Mouse (Mus musculus) megakaryocyte, embryonic 14.5 days (primary cell): ENCODE results near the gene Caprin1. TPM values are rescaled to one million over a fixed set of nuclear protein-coding genes. Genes with fewer than 3 reads are reported as not detected.

Experiments
- H3K27me3 ChIP-seq: replicated peaks from 2 replicates; pipeline ENCODE3; 2012; ENCODE audit warnings: inconsistent platforms
- H3K36me3 ChIP-seq: replicated peaks from 2 replicates; pipeline ENCODE3; 2012; ENCODE audit warnings: low read length, inconsistent platforms, mixed read lengths
- H3K4me1 ChIP-seq: 2 replicates; pipeline ENCODE4 v1.6.1; 2012; ENCODE audit warnings: inconsistent platforms
- H3K4me3 ChIP-seq: replicated peaks from 2 replicates; pipeline ENCODE3; 2012; ENCODE audit warnings: moderate library complexity, mild to moderate bottlenecking, inconsistent platforms
- H3K9me3 ChIP-seq: 2 replicates; pipeline ENCODE4 v1.6.1; 2012; ENCODE audit warnings: inconsistent platforms
- FLI1 ChIP-seq: IDR thresholded peaks from 2 replicates; pipeline ENCODE4 v1.6.1; 2012; ENCODE audit warnings: low read length, inconsistent platforms, mixed read lengths
- GATA1 ChIP-seq: IDR thresholded peaks from 3 replicates; pipeline ENCODE4 v1.6.1; 2012; ENCODE audit warnings: mixed read lengths, low read length, inconsistent platforms, borderline replicate concordance
- polyA plus RNA-seq: library from polyadenylated mRNA; stranded (reverse); fragments of >175 nt; gene quantifications from 2 replicates; pipeline ENCODE4 v1.2.3, GENCODE M21; 2012; ENCODE audit warnings: low replicate concordance; ENCODE audit not compliant: insufficient read depth

Caprin1 gene
- polyA plus RNA-seq, 1 experiment: 59.6 TPM

DNA sequence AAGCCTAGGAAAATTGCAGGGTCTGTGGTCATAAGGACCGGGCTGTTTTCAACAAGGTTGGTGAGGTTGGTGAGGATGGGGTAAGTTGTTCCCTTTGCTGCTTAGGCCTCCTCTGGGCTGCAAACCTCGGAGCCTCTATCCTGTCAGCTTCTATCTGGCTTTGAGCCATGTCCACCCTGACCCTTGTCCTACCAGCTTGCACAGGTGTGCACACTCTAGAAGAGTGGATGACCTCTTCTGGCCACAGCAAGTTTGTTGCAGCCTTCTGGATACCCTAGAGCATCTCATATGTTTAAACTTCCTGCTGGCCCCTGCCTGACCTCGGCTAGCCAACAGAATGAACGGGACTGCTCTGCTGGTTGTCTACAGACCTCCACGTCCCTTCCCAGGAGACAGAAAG is 35.5 kb upstream of the Caprin1 start:
- Histone ChIP-seq H3K4me3 (peak overlapping the region; percentile 31), H3K4me1 (peaks cover 37% of the 10 kb centered on the region), H3K9me3 (no peaks in the 10 kb centered on the region), H3K36me3 (no peaks in the 10 kb centered on the region), H3K27me3 (no peaks in the 10 kb centered on the region)
- no peak for TF ChIP-seq GATA1
- TF ChIP-seq FLI1: no peak

DNA sequence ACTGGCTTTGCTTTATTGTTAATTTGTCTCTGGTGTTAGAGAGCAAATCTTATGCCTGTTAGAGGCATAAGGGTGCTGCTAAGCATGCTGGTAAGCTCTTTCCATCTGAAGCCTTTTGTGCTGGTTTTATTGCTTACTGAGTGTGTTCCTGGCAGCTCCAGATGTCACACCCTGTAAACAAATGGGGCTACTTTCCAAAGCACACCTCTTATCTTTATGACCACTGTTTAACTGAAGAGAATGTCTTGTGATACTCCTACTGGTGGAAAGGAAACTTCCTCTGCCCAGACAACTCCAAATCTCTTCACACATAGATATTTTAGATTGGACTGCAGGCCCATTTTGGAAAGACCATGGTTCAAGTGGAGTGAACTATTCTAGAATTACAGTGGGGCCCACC is 31.5 kb upstream of the Caprin1 start:
- H3K36me3 ChIP-seq: no peaks in the 10 kb centered on the region
- H3K4me1 ChIP-seq: peaks cover 13% of the 10 kb centered on the region
- H3K27me3 ChIP-seq: no peaks in the 10 kb centered on the region
- TF ChIP-seq FLI1 (no peak), GATA1 (no peak)
- no peak overlapping the region for H3K4me3 ChIP-seq
- H3K9me3 ChIP-seq: no peaks in the 10 kb centered on the region

DNA sequence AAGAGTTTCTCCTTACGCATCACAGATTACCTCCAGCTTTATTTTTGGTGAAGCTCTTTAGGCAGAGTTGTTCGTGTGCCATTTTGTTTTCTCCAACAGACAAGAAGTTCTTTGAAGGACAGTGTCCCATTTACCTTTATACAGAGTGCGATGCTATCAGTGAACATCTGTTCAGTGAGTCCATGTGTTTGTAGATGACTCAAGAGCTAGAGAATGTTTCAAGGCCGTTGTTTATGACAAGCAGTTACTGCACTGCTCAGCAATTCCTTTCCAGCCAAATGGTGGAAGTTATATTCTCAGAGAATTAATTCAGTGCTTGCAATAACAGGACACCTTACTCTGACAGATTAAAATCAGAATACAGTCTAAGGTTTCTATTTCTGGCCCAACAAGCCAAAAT is 27.5 kb upstream of the Caprin1 start:
- H3K4me1 ChIP-seq: no peaks in the 10 kb centered on the region
- H3K9me3 ChIP-seq: 0 out of 2 replicates have a peak, but pooled peaks cover 4% of the 10 kb centered on the region
- no peaks in the 10 kb centered on the region for H3K27me3 ChIP-seq
- TF ChIP-seq GATA1 (no peak), FLI1 (no peak)
- H3K36me3 ChIP-seq: no peaks in the 10 kb centered on the region
- H3K4me3 ChIP-seq: no peak overlapping the region

DNA sequence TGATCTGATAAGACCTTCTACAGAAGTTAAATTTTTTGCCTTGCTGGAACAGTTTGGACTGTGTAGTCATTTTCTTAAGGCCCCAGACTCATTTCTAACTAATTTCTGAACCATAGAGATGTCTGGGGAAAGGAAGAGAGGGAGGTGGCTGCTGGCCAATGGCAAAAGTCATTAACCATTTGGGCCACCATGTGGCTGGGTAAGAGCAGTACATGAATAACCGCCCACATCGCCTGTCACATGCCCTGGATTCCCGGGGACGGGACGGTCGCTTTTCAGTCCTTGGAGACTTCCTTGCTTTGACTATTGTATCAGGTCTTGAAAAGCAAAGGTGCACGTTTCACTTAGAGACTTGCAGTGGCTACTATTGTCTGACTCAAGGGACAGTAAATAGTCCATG is 25.1 kb upstream of the Caprin1 start:
- Histone ChIP-seq H3K4me1 (peaks cover 1% of the 10 kb centered on the region; the same call in 1 of the 2 replicates), H3K9me3 (0 out of 2 replicates have a peak, but pooled peaks cover 4% of the 10 kb centered on the region), H3K4me3 (no peak overlapping the region), H3K36me3 (no peaks in the 10 kb centered on the region), H3K27me3 (no peaks in the 10 kb centered on the region)
- TF ChIP-seq GATA1 (no peak), FLI1 (no peak)

DNA sequence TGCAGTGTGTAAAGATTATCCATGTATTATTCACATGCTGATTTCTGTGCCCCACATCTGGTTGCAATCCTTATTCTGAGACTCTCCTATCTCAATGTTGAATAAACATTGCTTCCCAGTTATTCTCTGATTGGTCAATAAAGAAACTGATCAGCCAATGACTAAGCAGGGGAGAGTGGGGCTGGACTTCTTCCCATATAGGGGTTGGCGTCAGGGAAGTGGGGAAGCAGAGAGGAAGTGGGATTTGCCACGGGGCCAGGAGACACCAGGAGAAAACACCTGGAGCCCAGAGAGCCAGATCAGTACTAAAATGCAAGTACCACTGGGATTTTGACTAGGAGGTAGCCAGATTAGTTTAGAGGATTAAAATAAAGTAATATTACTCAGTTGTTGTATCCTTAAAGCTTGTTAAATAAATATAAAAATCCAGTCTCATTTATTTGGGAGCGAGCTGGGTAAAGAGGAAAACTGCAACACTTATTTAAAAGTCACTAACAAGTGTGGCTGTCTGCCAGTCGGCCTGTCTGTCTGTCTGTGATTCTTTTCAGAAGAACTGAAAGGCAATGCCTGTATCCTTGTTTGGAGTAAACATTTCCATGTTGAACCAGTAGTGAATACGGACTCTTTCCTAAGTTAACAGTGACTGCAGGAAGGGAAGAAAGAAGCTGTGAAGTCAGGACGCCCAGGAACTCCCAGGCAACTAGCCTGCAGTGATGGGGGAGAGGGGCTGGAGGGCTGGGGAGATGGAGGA is 19.9 kb upstream of the Caprin1 start:
- no peak for TF ChIP-seq FLI1
- no peak for TF ChIP-seq GATA1
- peaks cover 7% of the 10 kb centered on the region; the same call in 1 of the 2 replicates for H3K4me1 ChIP-seq
- no peaks in the 10 kb centered on the region for H3K36me3 ChIP-seq
- no peak overlapping the region for H3K4me3 ChIP-seq
- H3K27me3 ChIP-seq: no peaks in the 10 kb centered on the region
- H3K9me3 ChIP-seq: 0 out of 2 replicates have a peak, but pooled peaks cover 4% of the 10 kb centered on the region

DNA sequence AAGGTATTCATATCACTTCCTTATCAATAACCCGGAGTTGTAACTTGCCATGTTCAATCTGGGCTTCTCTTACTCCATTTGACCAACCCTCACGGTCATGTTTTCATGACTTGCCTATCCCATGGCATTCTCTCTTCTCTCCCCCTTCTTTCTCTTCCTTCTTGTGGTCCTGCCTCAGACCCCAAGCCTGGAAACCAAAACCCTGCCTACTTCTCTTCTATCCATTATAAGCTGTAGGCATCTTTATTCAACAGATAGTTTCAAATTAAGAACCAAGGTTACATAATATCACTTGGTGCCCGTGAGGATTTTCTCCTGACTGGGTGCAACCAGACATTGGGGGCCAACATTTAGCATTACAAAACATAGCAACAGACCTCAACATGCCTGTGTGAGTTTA is 18.5 kb upstream of the Caprin1 start:
- H3K4me1 ChIP-seq: peaks cover 7% of the 10 kb centered on the region; the same call in 1 of the 2 replicates
- H3K9me3 ChIP-seq: 0 out of 2 replicates have a peak, but pooled peaks cover 4% of the 10 kb centered on the region
- H3K27me3 ChIP-seq: no peaks in the 10 kb centered on the region
- no peak overlapping the region for H3K4me3 ChIP-seq
- no peaks in the 10 kb centered on the region for H3K36me3 ChIP-seq
- TF ChIP-seq FLI1 (no peak), GATA1 (no peak)

DNA sequence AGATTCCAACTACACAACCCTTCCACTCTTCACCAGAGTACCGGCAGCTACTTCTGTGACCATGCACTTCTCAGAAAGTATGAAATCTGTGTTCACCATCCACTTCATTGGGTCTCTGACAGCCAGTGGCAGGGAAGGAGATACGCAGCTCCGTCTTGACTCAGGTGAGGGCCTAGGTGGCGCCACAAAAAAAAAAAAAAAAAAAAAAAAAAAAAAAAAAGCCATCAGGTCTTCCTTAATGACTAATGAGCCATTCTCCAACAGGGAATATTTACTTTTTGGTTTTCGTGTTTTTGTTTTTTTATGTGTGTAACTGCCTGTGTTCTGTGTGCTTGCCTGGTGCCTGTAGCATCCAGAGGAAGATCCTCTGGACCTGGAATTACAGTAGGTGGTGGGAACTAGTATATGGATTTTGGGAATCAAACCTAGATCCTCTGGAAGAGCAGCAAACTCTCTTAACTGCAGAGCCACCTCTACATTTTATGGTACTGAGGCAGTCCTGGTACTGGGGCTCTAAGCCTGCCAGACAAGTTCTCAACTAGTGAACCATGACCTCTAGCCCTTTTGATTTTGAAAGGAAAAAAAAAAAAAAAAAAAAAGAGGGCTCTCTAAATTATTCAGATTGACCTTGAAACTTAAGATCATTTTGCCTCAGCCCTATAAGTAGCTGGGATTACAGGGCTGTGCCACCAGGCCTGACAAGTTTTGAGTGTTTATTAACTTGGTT is 14.2 kb upstream of the Caprin1 start:
- TF ChIP-seq GATA1: no peak
- no peak for TF ChIP-seq FLI1
- no peaks in the 10 kb centered on the region for H3K36me3 ChIP-seq
- no peak overlapping the region for H3K4me3 ChIP-seq
- no peaks in the 10 kb centered on the region; the same call in 1 of the 2 replicates for H3K4me1 ChIP-seq
- H3K27me3 ChIP-seq: no peaks in the 10 kb centered on the region
- H3K9me3 ChIP-seq: no peaks in the 10 kb centered on the region

DNA sequence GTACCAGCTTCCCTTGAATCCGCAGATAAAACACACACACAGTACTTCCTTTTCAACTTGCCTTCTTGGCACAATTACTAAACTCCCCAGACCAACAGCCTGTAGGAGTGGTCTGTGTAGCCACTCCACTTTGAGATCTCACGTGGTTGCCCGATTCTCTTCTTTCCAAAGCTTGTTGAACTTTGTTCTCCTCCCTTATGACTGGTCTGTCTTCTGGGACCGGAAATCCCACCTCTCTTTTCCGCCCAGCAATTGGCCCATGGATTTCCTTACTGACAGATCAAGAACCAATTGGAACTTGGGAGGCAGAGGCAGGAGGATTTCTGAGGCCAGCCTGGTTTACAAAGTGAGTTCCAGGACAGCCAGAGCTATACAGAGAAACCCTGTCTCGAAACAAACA is 13.0 kb upstream of the Caprin1 start:
- Histone ChIP-seq H3K9me3 (no peaks in the 10 kb centered on the region), H3K27me3 (no peaks in the 10 kb centered on the region), H3K4me3 (no peak overlapping the region), H3K36me3 (no peaks in the 10 kb centered on the region), H3K4me1 (no peaks in the 10 kb centered on the region; the same call in 1 of the 2 replicates)
- TF ChIP-seq FLI1 (no peak), GATA1 (no peak)

DNA sequence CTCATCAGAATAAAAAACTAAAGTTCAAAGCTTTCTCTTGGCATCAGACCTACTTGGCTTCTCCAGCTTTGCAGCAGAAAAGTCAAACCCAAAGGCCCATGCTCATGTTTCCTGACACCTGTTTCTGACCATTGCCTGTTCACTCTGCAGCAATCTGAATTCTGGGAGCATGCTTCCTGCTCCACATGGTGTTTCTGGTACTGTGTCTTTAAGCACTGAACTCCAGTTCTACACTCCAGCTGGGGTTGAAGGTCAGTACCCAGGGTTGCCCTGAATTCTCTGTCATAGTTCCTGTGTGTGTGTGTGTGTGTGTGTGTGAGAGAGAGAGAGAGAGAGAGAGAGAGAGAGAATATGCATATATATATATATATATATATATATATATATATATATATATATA is 11.0 kb upstream of the Caprin1 start:
- H3K36me3 ChIP-seq: no peaks in the 10 kb centered on the region
- no peak for TF ChIP-seq GATA1
- TF ChIP-seq FLI1: no peak
- no peaks in the 10 kb centered on the region for H3K9me3 ChIP-seq
- no peaks in the 10 kb centered on the region; the same call in 1 of the 2 replicates for H3K4me1 ChIP-seq
- H3K4me3 ChIP-seq: no peak overlapping the region
- H3K27me3 ChIP-seq: no peaks in the 10 kb centered on the region

DNA sequence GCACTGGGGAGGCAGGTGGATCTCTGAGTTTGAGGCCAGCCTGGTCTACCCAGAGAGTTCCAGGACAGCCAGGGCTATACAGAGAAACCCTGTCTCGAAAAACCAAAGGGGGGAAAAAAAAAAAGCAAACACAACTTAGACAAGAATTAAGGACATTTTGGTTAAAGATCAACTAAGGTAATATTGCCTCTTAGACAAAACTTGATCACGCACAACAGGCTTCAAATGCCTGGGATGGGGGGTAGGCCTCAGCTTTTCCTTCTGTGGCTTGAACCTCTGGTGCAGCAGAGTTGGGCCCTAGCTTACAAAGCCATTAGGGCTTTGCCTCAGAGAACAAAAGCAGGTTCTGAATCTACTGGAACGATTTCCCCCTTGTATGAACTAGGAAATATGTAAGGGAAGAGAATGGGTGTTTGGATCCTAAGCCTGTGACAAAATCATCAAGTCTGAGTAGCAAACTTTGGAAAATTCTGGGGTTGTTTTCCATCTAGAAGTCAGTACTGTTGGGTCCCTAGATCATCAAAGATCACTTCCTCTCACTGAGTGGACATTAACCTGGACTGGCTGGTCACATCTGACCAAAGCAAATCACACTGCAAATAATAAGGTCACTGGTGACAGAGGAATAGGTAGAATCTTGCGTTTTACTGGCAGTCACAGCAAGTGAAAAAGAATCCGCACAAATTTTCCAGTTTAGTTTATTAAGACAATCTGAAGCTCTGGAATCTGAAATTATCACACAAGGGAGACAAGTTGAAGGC is 6.5 kb upstream of the Caprin1 start:
- Histone ChIP-seq H3K4me1 (peaks cover 7% of the 10 kb centered on the region), H3K27me3 (no peaks in the 10 kb centered on the region), H3K4me3 (no peak overlapping the region), H3K9me3 (no peaks in the 10 kb centered on the region), H3K36me3 (no peaks in the 10 kb centered on the region)
- TF ChIP-seq GATA1 (no peak), FLI1 (no peak)
